Mouse (Mus musculus) G1E (cell line): ENCODE measurements at regions not wholly inside any gene's neighbourhood (a gene's known extent, or its start where the extent isn't known, plus 50 kb on each side); places are given as distances from the start of the nearest gene placed in this dataset.

Experiments
- ATAC-seq: 2 replicates; pipeline ENCODE4 v1.8.0; 2016; ENCODE audit warnings: mild to moderate bottlenecking; ENCODE audit not compliant: insufficient number of reproducible peaks, poor library complexity, low FRiP score, severe bottlenecking; ENCODE audit errors: extremely low read depth
- DNase-seq: peaks from one replicate; pipeline ENCODE4 v3.0.0; 2012; ENCODE audit warnings: low spot score
- H3K27me3 ChIP-seq: 2 replicates; pipeline ENCODE4 v1.6.1; 2012; ENCODE audit warnings: mild to moderate bottlenecking, low read length, inconsistent platforms; ENCODE audit not compliant: insufficient read depth
- H3K36me3 ChIP-seq: replicated peaks from 2 replicates; pipeline ENCODE3; 2012; ENCODE audit warnings: mild to moderate bottlenecking, inconsistent platforms
- H3K4me1 ChIP-seq: 2 replicates; pipeline ENCODE4 v1.6.1; 2012; ENCODE audit warnings: low read depth, low read length, inconsistent platforms, mixed read lengths; ENCODE audit not compliant: insufficient read depth
- H3K4me3 ChIP-seq: 2 replicates; pipeline ENCODE4 v1.5.1; 2012; ENCODE audit warnings: low read depth, mild to moderate bottlenecking, inconsistent platforms, low read length, moderate library complexity, mixed read lengths
- H3K9me3 ChIP-seq: replicated peaks from 2 replicates; pipeline ENCODE4 v1.6.1; 2012; ENCODE audit warnings: inconsistent platforms
- CTCF ChIP-seq: IDR thresholded peaks from 2 replicates; pipeline ENCODE4 v1.5.1; 2012; ENCODE audit warnings: low read depth, low read length, inconsistent platforms, mixed read lengths
- GATA1 ChIP-seq: IDR thresholded peaks from 2 replicates; pipeline ENCODE4 v1.6.1; 2012; ENCODE audit warnings: borderline replicate concordance, low read length, inconsistent platforms, mixed read lengths
- GATA2 ChIP-seq: IDR thresholded peaks from 2 replicates; pipeline ENCODE4 v1.6.1; 2012; ENCODE audit warnings: low read depth, low read length, inconsistent platforms, borderline replicate concordance
- POLR2AphosphoS5 ChIP-seq: IDR thresholded peaks from 2 replicates; pipeline ENCODE4 v1.6.1; 2012; ENCODE audit warnings: low read depth, low read length, inconsistent platforms; ENCODE audit not compliant: insufficient replicate concordance
- TAL1 ChIP-seq: conservative IDR thresholded peaks from 2 replicates; pipeline ENCODE4 v1.6.1; 2012; ENCODE audit warnings: low read depth, low read length, inconsistent platforms, mixed read lengths

DNA sequence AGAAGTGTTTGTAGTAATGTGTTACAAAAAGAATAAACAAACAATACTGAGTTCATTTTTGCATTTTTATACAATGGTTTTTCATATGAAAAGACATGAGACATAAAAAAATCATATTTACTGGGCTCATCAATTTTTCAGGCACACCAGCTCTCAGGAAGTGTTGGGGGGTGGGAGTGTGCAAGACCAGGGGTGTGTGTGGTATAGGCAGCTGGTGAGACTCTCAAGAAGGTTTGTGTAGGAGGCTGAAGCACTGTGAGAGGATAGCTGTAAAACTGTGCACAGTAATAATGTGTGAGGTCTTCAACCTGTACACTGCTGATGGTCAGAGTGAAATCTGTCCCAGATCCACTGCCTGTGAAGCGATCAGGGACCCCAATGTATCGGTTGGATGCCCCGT lies 733.7 kb downstream of the Rpia start:
- Histone ChIP-seq H3K36me3 (no peaks in the 10 kb centered on the region), H3K27me3 (no peaks in the 10 kb centered on the region), H3K4me1 (no peaks in the 10 kb centered on the region), H3K9me3 (no peaks in the 10 kb centered on the region), H3K4me3 (no peak overlapping the region)
- no peak for DNase-seq
- ATAC-seq: no peak
- no peak for TF ChIP-seq TAL1
- no peak for TF ChIP-seq GATA1
- no peak for TF ChIP-seq CTCF
- TF ChIP-seq GATA2: no peak

DNA sequence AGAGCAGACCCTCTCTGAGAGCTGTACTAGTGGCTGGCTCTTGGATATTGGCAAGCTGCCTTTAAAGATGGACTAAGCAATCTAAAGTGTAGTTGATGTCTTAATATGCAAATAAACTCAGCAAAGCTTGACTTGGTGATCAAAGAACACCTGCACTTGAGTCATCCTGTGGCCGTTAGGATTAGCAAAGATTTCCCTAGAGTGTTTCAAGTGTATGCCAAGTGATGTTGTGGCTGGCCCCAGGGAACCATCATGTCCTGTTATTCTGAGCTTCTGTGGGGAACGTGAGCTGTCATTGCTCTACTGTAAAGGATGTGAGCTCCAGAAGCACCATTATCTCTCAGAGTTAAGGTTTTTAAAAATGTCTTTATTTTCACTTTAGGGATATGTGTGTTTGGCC lies 751.1 kb downstream of the Rpia start:
- H3K4me3 ChIP-seq: no peak overlapping the region
- H3K27me3 ChIP-seq: no peaks in the 10 kb centered on the region
- TF ChIP-seq GATA2 (no peak), CTCF (no peak), POLR2AphosphoS5 (no peak), GATA1 (no peak), TAL1 (no peak)
- no peak for ATAC-seq
- H3K36me3 ChIP-seq: no peaks in the 10 kb centered on the region
- no peak for DNase-seq
- no peaks in the 10 kb centered on the region for H3K4me1 ChIP-seq
- no peaks in the 10 kb centered on the region for H3K9me3 ChIP-seq

DNA sequence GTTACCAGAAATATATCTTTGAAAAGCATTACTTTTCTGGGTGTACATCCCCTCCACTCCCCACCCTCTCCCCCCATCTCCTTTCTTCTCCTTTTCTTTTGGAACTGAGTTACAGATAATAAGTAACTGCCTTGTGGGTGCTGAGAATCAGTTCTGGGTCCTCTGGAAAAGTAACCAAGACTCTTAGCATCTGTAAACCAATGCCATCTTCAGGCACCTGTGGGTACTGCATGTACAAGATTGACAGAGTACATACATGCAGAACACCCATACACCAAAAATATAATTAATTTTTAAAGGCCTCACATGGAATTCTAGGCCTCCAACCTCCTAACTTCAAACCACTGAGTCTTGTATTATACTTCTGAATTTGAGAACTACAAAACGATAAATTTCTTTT lies 758.4 kb downstream of the Rpia start:
- H3K36me3 ChIP-seq: no peaks in the 10 kb centered on the region
- ATAC-seq (no peak), DNase-seq (no peak)

DNA sequence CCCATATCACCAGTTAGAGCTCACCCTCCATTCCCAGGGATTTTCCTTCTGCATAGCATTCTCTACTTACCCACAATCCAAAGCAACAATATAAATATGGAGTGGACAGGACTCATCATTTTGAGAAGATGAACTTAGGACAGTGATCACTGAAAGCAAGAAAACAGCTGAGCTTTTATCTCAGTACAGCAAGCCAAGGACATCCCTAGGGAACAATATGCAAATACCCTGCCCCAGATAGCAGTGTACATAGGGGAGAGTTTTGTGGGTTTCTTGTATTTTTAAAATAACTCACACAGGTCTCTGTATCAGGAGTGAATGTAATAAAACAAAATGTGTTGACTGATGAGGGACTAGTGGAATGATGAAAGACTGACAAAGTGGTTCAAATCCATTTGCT lies 780.5 kb downstream of the Rpia start:
- Histone ChIP-seq H3K36me3 (no peaks in the 10 kb centered on the region), H3K4me1 (no peaks in the 10 kb centered on the region), H3K9me3 (0 out of 2 replicates have a peak, but pooled peaks cover 2% of the 10 kb centered on the region), H3K27me3 (no peaks in the 10 kb centered on the region), H3K4me3 (no peak overlapping the region)
- TF ChIP-seq GATA1: no peak
- no peak for TF ChIP-seq POLR2AphosphoS5
- TF ChIP-seq TAL1: no peak
- TF ChIP-seq GATA2: no peak
- no peak for ATAC-seq
- DNase-seq: no peak

More for the DNA sequence above, 758.4 kb downstream of the Rpia start:
- no peaks in the 10 kb centered on the region for H3K4me1 ChIP-seq
- no peak overlapping the region for H3K4me3 ChIP-seq
- H3K27me3 ChIP-seq: no peaks in the 10 kb centered on the region
- no peak for TF ChIP-seq CTCF
- no peak for TF ChIP-seq GATA2
- TF ChIP-seq TAL1: no peak
- no peak for TF ChIP-seq GATA1
- H3K9me3 ChIP-seq: no peaks in the 10 kb centered on the region
